Mouse (Mus musculus) CD4-positive, CD25-positive, alpha-beta regulatory T cell (primary cell): ENCODE results near the gene 4930523C07Rik. TPM values are rescaled to one million over a fixed set of nuclear protein-coding genes. Genes with fewer than 3 reads are reported as not detected.

Source experiments
- polyA plus RNA-seq: library from polyadenylated mRNA; unstranded; fragments of 100-300 nt; shearing (Covaris generic); gene quantifications from one replicate; pipeline ENCODE4 v1.2.1, GENCODE M21; 2017

Gene 4930523C07Rik
- polyA plus RNA-seq: 333 TPM

GRCm38 (mm10) chr1:160044237-160045021 is at the start of gene 4930523C07Rik:
Gene 4930523C07Rik (plus strand): TSS chr1:160044382.

Other genes with a start within 250 kb of the 4930523C07Rik start
- 0.08 TPM for gene Tnn, start 109.2 kb downstream of the 4930523C07Rik start, polyA plus RNA-seq
- gene Mrps14, start 150.8 kb downstream of the 4930523C07Rik start, polyA plus RNA-seq: 183 TPM
- 105 TPM for gene Cacybp, start 168.5 kb downstream of the 4930523C07Rik start, polyA plus RNA-seq